Mouse (Mus musculus): ENCODE measurements around the gene Atf4. TPM values are rescaled to one million over a fixed set of nuclear protein-coding genes. Genes with fewer than 3 reads are reported as not detected.

Atf4 gene
- 80.7 and 91.4 TPM in 2 replicates for polyA plus RNA-seq (2015; fragmentation: Nextera tagmentation; extraction: Ambion mirVana)

DNA sequence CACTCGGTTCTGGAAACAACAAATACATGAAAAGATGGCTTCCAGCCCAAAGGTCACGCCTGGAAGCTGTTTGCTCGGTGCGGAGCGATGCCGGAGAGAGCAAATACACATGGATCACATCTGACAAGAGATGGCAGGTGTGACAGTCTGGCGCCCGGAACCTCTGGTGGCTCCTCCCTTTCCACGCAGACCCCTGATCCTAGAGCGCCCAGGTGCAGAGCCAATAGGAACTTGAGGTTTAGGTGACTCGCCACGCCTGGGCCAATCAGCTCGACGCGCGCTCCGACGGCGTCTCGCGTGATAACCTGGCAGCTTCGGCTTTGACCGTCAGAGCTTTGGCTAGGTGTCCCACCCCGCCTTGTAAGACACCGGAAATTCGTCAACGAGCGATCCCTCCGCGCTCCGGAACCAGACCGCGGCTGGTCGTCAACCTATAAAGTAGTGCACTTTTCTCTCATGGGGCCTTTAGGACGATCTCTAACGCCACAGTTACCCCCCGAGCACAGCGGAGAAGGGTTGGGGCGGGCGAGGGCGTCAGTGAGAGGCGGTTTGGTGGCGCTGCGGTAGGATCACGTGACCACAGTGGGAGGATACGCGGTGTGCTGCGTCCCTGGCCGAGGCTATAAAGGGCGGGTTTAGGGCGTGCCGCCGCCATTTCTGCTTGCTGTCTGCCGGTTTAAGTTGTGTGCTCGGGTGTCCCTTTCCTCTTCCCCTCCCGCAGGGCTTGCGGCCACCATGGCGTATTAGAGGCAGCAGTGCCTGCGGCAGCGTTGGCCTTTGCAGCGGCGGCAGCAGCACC is at the start of gene Atf4:
Atf4 (plus strand) TSS at position 338 of the 799 bp plus-strand sequence.

DNA sequence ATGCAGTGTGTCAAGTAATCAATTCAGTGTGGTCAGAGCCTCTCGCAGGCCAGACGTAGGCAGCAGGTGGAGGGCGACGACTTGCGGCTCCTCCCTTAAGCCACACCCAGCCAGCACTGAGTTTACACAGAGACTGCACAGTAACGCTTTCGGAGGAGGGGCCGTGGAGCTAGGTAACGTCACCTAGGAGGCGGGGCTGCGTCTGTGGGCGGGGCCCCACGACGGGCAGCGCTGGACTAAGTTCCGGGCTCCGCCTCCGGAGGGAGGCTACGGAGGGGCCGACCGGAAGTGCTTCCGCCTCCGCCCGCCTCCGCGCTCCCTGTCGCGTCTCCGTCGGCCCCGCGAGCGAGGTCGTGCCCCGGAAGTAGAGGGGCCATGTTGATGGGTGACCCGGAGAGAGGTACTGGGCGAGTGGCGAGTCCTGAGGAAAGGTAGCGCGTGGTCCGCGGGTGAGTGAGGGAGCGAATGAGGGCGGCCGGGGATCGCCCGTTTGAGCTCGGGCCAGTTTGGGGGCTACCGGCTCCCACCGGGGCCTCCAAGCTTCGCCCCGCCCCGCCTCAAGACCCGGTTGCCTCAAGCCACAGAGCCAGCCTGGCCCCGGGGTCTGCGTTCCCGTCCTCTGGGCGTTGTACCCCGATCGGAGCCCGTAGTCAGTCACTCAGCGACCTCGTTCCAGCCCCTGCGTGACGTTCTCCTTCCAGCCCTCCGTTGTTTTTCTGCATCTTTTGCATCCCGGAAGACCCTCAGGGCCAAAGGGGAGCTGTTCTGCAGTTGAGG is 21.1 kb upstream of the Atf4 start, which contains the start of gene Mief1:
Mief1 (plus strand) TSS at position 286 of the 777 bp plus-strand sequence.

DNA sequence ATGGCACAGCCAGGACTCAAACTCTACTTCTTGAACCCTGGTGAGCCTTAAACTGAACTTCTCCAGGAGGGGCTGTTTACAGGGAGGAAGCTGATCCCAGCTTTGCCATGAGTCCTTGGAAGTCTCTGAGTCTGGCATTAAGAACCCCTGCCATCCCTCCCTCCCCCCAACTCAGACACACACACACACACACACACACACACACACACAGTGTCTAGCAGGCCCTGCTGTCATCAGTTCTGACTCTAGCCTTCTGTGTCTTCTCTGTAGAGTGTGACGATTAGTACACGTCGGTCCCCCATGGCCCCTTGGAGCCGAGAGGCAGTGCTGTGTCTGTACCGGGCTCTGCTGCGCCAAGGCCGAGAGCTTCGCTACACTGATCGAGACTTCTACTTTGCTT is 19.4 kb upstream of the Atf4 start, which contains the start of gene AC140267.1:
AC140267.1 (plus strand) TSS at position 301 of the 400 bp plus-strand sequence.

DNA sequence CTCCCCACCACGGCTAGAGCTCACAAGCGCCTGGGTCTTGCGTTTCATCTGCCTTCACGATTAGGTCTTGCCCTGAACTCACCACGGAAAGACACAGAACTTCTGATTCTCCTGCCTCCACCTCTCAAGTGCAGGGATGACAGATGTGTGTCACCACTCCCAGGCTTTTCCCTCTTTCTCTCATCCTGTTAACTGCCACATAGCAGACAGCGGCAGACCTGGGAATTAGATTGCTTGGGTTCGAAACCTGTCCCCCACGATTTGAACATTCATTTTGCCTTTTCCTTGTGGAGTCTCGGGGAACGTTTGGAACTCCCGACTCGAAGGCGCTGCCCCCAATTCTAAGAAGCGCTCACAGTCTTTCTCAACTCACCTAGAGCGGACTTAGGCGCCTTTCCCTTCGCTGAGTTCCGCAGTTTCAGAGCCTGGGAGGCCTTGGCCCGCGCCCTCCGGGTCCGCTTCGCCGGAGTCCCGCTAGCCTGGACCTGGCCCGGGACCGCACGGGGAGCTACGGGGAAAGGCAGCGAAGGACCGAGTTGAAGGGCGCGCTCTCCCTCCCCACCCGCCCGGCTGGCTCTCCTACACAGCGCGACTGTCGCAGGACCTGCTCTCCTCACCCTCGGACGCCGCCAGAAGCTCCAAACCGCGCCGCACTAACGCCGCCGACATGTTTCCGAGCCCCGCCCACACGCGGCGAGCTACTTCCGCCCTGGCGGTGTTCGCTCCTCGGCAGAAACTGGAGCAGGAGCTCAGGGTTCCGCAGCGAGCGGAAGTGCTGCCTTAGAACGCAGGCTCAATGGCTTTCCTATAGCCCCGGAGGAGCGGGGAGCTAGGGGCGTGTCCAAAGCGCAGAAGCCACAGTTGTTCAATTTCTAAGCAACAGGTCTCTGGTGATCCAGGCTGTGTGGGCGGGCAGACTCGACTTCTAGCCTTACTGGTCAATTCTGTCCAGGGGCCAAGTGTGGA is 8.9 kb downstream of the Atf4 start, which contains the start of gene Rps19bp1:
Rps19bp1 (minus strand) TSS at position 706 of the 966 bp plus-strand sequence.

DNA sequence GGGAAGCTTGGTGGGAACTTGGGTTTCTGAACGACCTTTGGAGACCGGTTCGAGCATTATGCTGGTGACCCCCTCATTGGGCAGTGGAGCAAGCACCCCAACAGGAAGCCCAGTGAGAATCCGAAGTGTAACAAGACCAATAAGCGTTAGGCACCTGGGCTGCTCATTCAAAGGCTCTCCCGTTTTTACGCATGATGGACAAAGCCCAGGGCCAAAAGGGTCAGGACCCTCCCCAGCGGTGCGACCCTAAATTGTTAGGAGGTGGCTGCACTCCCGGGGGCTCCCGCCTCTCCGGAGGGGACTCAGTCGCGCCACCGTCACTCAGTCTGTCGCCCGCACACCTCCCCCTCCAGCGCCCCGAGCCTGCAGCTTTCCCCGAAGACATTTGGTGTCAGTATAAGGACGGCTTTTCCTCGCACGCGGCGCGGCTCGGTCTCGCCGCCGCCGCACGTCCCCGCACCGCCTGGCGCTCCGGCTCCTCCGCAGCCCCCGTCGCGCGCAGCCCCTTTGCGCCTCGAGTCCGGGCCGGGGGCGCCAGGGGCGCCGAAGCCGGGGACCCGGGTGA is 31.9 kb downstream of the Atf4 start, which contains the start of gene Cacna1i:
Cacna1i (plus strand) TSS at position 388 of the 565 bp plus-strand sequence.

Other genes with a start within 250 kb of the Atf4 start
- 5.7 and 6.3 TPM in 2 replicates for gene Pdgfb, start 240.2 kb upstream of the Atf4 start, polyA plus RNA-seq (2015; fragmentation: Nextera tagmentation; extraction: Ambion mirVana)
- 11.7 and 12.5 TPM in 2 replicates for gene Syngr1, start 163.8 kb upstream of the Atf4 start, polyA plus RNA-seq (2015; fragmentation: Nextera tagmentation; extraction: Ambion mirVana)
- gene Rpl3, start 163.3 kb upstream of the Atf4 start, polyA plus RNA-seq (2015; fragmentation: Nextera tagmentation; extraction: Ambion mirVana) = 456 and 470 TPM in 2 replicates
- 15.7 and 16.6 TPM in 2 replicates for gene Tab1, start 122.1 kb upstream of the Atf4 start, polyA plus RNA-seq (2015; fragmentation: Nextera tagmentation; extraction: Ambion mirVana)
- gene Mgat3, start 81.5 kb upstream of the Atf4 start, polyA plus RNA-seq (2015; fragmentation: Nextera tagmentation; extraction: Ambion mirVana) = 0.37 and 0.54 TPM in 2 replicates
- 16.4 and 16.9 TPM in 2 replicates for gene Mief1, start 21.2 kb upstream of the Atf4 start, polyA plus RNA-seq (2015; fragmentation: Nextera tagmentation; extraction: Ambion mirVana)
- gene AC140267.1, start 19.3 kb upstream of the Atf4 start, polyA plus RNA-seq (2015; fragmentation: Nextera tagmentation; extraction: Ambion mirVana) = not detected in 2 replicates
- gene Rps19bp1, start 9.1 kb downstream of the Atf4 start, polyA plus RNA-seq (2015; fragmentation: Nextera tagmentation; extraction: Ambion mirVana) = 36.2 and 38.9 TPM in 2 replicates
- gene Cacna1i, start 32.1 kb downstream of the Atf4 start, polyA plus RNA-seq (2015; fragmentation: Nextera tagmentation; extraction: Ambion mirVana) = 0.01 TPM in 1 of 2 replicates, not detected in the other

All from skeletal muscle tissue, postnatal 0 days (tissue).